Mouse (Mus musculus) embryonic fibroblast, embryonic 13.5 days (primary cell): ENCODE results near the gene Lin54.

Experiments
- CTCF ChIP-seq: IDR thresholded peaks from 2 replicates; pipeline ENCODE4 v1.5.1; 2011; ENCODE audit warnings: mild to moderate bottlenecking, control low read depth, low read length, moderate library complexity, borderline replicate concordance; ENCODE audit not compliant: insufficient read depth
- POLR2A ChIP-seq: IDR thresholded peaks from 2 replicates; pipeline ENCODE4 v1.6.1; 2011; ENCODE audit warnings: low read depth, mild to moderate bottlenecking, control low read depth, low read length, moderate library complexity

DNA sequence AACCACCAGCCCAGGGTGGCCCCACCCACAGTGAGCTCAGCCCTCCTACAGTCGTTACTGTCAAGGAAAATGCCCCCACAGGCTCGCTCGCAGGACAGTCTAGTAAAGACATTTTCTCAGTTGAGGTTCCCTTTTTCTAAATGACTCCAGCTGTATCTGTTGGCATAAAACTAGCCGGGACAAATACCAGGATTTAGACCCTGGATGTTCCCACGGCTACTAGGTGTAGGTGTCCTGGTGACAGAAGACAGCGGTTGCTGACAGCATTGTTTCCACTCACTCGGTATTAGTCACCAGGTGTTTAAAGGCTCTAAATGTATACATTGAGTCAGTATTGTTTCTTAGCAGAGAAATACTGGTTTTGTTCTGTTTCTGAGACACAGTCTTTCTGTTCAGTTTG, 35.4 kb upstream of the Lin54 start:
- TF ChIP-seq POLR2A (no peak), CTCF (no peak)
